Mouse (Mus musculus) cerebellum, adult 8-10 months (tissue): ENCODE data around the gene Gm11639.

Experiments
- DNase-seq: peaks from one replicate; pipeline ENCODE4 v3.0.0; 2022

Gm11639 gene

DNA sequence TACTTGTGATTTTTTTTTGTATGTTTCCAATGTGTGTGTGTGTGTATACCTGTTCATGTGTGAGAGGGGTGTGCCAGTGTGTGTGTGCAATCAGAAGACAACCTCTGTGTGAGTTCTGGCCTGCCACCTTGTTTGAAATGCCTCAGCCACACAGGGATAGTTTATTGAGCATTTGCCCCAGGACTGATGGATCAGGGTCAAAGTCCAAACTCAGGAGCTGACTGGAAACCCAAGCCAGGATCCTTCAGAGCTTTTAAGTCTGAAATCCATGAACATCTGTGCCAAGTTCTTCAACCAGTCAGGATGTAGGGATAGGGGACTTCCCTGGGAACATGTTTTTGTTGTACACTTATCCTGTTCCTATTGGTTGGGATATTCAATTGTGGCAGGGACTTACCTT lies 472.5 kb downstream of the Gm11639 start:
- DNase-seq, result no peak

DNA sequence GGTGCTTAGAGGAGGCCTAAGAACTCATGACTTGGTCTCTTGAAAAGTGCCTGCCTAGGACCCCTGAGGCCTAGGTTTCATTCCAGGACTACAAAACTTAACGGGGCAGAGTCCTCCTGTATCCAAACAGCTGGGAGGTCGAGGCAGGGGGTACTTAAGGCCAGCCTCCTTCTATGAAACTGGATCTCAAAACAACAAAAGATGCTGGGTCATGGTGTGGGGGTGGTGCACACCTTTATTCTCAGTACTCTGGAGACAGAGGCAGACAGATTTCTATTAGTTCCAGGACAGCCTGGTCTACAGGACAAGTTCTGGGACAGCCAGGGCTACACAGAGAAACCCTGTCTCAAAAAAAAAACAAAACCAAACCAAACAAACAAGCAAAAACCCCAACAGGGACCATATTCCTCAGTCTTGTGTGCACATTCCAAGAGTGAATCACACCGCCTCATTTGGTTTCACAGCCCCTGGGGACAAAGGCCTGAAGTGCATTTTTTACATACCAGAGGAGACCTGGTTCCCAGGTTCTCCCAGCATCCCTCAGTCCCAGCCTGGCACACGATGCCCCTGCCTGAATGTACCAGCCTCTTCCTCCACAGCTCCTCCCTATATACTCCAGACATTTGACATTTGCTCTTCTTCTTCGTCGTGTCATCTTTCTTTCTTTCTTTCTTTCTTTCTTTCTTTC lies 474.3 kb downstream of the Gm11639 start:
- no peak for DNase-seq

DNA sequence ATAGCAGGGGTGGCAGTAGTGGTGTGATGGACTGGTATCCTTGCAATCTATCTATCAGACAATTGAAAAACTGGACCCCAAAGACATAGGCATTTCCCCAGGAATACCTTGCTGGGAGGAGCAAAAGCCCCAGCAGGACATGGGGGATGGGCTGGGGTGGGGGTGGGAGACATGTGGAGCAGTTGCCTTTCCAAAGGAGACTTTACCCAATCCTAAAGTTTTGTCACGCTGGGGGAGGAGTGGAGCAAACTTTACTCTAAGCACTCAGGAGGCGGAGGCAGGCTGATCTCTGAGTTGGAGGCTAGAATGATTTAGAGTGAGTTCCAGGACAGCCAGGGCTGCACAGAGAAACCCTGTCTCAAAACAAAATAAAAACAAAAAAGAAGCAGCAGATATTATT lies 475.9 kb downstream of the Gm11639 start:
- no peak for DNase-seq

DNA sequence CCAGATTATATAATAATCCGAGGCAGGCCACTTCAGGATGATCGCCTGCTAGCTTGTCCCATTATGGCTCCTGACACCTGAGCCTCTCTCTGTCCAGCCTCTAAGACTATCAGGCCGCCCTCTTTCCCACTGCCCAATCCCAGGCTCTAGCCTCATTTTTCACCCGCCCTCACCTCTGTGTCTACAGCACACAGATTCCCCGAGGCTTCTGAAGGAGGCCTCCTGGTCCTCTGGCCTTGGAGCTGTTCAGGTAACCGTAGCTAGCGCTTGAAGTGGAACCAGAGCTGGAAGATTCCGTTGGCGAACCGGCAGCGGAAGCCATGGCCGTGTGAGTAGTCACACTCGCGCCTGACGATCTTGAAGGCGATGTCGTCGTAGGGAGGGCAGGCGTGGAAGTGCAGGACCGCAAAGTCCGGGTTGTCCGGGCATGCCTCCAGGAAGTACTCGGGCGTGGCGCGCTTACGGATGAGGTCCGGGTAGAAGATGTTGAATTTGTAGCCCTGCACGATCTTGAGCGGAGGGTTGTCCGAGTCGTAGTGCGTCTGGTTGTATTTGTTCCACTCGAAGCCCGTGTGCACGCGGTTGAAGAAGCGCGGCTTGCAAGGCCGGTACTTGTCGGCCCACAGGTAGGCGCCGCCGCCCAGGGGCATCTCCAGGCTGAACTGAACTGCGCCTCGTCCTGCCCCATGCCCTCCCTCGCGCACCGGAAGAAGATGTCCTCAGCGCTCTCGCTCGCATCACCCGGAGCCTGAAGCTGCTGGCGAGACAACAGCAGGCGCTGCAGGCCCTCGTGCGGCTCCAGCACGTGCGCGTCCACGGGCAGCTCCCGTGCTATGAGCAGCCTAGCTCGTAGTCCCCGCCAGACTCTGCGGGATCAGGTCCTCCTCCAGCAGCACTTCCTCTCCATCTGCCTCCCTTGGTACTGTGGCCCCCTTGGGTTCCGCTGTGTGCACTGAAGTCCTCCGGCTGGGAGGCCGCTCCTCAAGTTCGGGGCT lies 479.3 kb downstream of the Gm11639 start:
- DNase-seq, result no peak

DNA sequence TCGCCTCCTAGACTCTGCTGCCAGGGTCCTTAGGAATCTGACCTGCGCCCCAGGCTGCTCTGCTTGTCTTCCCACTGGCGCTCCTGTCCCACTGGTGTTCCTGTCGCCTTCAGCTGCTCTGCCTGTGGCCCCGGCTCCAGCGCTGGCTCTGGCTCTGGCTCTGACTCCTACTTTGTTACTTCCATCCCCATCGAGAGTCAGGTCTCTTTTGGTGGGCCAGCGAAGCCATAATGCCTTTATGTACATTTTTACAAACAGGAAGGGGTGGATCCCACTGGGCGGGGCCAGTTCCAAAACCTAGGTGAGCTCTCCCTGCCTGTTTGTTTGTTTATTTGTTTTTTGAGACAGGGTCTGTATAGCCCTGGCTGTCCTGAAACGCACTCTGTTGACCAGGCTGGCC lies 481.3 kb downstream of the Gm11639 start:
- no peak for DNase-seq
